Mouse (Mus musculus) neural tube, embryonic 13.5 days (tissue): Measurements from ENCODE around the gene Vsx1. TPM values are rescaled to one million over a fixed set of nuclear protein-coding genes. Genes with fewer than 3 reads are reported as not detected.
A peak's percentile ranks its signal among the peaks of the same experiment; 100 is the strongest.

Experiments
- ATAC-seq: fragments of 200-750 bp; cut with Nextera tagmentation; 2 replicates; pipeline ENCODE4 v1.8.0; 2017; ENCODE audit warnings: low read depth, mild to moderate bottlenecking, moderate TSS enrichment, moderate library complexity
- H3K27ac ChIP-seq: fragments of 300-500 bp; sonication (generic); replicated peaks from 2 replicates; pipeline ENCODE4 v1.5.1; 2015; ENCODE audit warnings: moderate library complexity, mild to moderate bottlenecking, inconsistent platforms
- H3K27me3 ChIP-seq: fragments of 300-500 bp; sonication (generic); 2 replicates; pipeline ENCODE4 v1.6.1; 2015; ENCODE audit warnings: mild to moderate bottlenecking, inconsistent platforms
- H3K36me3 ChIP-seq: fragments of 300-500 bp; sonication (generic); 2 replicates; pipeline ENCODE4 v1.6.1; 2015; ENCODE audit warnings: mild to moderate bottlenecking, inconsistent platforms
- H3K4me1 ChIP-seq: fragments of 300-500 bp; sonication (generic); replicated peaks from 2 replicates; pipeline ENCODE4 v1.6.1; 2015; ENCODE audit warnings: inconsistent platforms
- H3K4me2 ChIP-seq: fragments of 300-500 bp; sonication (generic); 2 replicates; pipeline ENCODE4 v1.6.1; 2015; ENCODE audit warnings: inconsistent platforms, mild to moderate bottlenecking, moderate library complexity
- H3K4me3 ChIP-seq: fragments of 300-500 bp; sonication (generic); 2 replicates; pipeline ENCODE4 v1.5.1; 2015; ENCODE audit warnings: mild to moderate bottlenecking, inconsistent platforms
- H3K9ac ChIP-seq: fragments of 300-500 bp; sonication (generic); 2 replicates; pipeline ENCODE4 v1.6.1; 2015; ENCODE audit warnings: moderate library complexity, mild to moderate bottlenecking, inconsistent platforms
- H3K9me3 ChIP-seq: fragments of 300-500 bp; sonication (generic); 2 replicates; pipeline ENCODE4 v1.6.1; 2016; ENCODE audit warnings: inconsistent platforms
- WGBS: fragments of 180-500 bp; shearing (Covaris S2); methylation state at CpG from one replicate; pipeline ENCODE4 v1.1.7; 2015; 5-methylcytosine and 5-hydroxymethylcytosine counted together
- polyA plus RNA-seq: library from polyadenylated mRNA; unstranded; fragments of >200 nt; fragmentation: Nextera tagmentation; extraction: Ambion mirVana; gene quantifications from 2 replicates; pipeline ENCODE4 v1.2.1, GENCODE M21; 2015

Gene Vsx1
- polyA plus RNA-seq, 1 experiment from 2014 or later = 0.13 TPM

DNA sequence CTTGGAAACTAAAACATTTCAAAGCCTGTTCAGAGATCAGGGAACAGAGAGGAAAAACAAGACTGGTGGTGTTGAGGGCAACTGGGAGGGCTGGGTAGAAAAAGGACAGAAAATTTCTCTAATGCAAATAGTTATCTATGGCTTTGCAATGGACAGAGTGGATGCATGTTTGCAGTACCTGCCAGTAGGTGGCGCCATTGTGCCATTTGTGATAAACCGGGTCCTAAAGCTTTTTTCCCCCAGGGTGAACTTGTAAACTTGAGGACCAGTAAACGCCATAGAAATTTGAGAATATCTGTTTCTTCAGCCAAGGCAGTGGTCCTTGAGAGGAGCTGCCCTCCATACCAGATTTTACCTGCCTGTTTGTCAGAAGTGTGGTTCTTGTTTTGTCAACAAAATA is 10.8 kb downstream of the Vsx1 start:
- H3K4me3 ChIP-seq = no peak overlapping the region
- H3K27ac ChIP-seq = no peak overlapping the region
- H3K4me1 ChIP-seq = no peaks in the 10 kb centered on the region
- H3K9me3 ChIP-seq = no peaks in the 10 kb centered on the region
- no peak overlapping the region for H3K4me2 ChIP-seq
- H3K27me3 ChIP-seq = peaks cover 45% of the 10 kb centered on the region
- no peaks in the 10 kb centered on the region for H3K36me3 ChIP-seq
- no peak for ATAC-seq
- WGBS = 2% methylated on average over 3 of the region's 3 CpGs
- H3K9ac ChIP-seq = no peak overlapping the region

DNA sequence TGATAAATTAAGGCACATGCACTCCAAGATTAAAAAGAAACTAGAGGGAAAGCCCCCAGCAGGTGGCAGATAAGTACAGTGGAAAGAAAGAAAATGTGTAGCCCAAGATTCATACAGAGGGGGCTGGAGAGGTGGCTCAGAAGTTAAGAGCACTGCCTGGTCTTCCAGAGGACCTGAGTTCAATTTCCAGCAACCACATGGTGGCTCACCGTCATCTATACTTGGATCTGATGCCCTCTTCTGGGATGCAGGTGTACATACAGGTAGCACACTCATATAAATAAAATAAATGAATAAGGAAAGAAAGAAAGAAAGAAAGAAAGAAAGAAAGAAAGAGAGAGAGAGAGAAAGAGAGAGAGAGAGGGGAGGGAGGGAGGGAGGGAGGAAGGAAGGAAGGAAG is 13.6 kb downstream of the Vsx1 start:
- ATAC-seq = no peak
- WGBS = 29% methylated on average over 1 of the region's 1 CpGs
- H3K9me3 ChIP-seq = no peaks in the 10 kb centered on the region

DNA sequence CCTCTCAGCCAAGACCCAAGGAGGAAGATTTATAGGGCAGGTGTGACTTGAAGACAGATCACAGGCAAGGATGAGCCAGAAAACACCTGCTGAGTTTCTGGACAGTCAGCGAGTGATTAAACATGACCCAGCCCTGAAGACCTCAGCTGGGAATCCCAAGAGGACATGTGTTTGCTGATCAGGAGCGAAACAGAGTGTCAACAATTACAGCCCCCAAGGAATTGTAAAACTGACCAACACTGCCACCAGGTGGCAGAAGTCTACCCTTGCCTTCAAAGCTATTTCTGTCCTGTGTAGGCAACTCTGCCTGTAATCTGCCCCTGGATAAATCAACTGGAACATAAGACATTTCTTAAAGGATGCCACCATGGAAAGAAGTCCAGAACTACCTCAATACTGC is 14.3 kb downstream of the Vsx1 start:
- 6% methylated on average over 2 of the region's 2 CpGs for WGBS
- Histone ChIP-seq H3K36me3 (no peaks in the 10 kb centered on the region), H3K4me3 (no peak overlapping the region), H3K27me3 (peaks cover 39% of the 10 kb centered on the region), H3K27ac (no peak overlapping the region), H3K9ac (no peak overlapping the region), H3K4me2 (no peak overlapping the region), H3K9me3 (no peaks in the 10 kb centered on the region), H3K4me1 (no peaks in the 10 kb centered on the region)
- peak; percentile 84; the same call in 1 of the 2 replicates for ATAC-seq

More for the DNA sequence above, 13.6 kb downstream of the Vsx1 start:
- no peak overlapping the region for H3K27ac ChIP-seq
- no peaks in the 10 kb centered on the region for H3K4me1 ChIP-seq
- H3K4me2 ChIP-seq = no peak overlapping the region
- peaks cover 37% of the 10 kb centered on the region for H3K27me3 ChIP-seq
- H3K9ac ChIP-seq = no peak overlapping the region
- no peaks in the 10 kb centered on the region for H3K36me3 ChIP-seq
- H3K4me3 ChIP-seq = no peak overlapping the region

DNA sequence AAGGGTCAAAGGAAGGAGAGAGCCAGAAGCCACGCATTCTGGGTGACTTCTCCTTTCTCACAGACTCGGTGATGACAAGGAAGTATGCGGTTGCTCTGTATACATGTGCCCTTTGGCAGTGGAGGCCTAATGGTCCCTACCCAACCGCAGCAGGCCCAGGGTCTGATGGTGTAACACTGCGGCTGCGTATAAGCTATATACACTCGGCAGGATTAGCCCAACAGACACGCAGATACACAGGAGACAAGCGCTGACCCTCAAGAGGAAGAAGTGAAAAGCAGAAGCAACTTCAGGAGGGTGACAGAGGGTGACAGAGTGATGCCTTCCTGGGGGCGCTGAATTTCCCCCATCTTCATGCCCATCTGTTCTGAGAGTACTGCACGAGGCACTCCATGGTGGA is 15.2 kb downstream of the Vsx1 start:
- peaks cover 36% of the 10 kb centered on the region for H3K27me3 ChIP-seq
- no peak overlapping the region for H3K4me3 ChIP-seq
- 87% methylated on average over 11 of the region's 11 CpGs for WGBS
- no peaks in the 10 kb centered on the region for H3K9me3 ChIP-seq
- H3K9ac ChIP-seq = no peak overlapping the region
- H3K4me1 ChIP-seq = no peaks in the 10 kb centered on the region
- no peak overlapping the region for H3K27ac ChIP-seq
- no peak for ATAC-seq
- no peak overlapping the region for H3K4me2 ChIP-seq
- H3K36me3 ChIP-seq = no peaks in the 10 kb centered on the region

DNA sequence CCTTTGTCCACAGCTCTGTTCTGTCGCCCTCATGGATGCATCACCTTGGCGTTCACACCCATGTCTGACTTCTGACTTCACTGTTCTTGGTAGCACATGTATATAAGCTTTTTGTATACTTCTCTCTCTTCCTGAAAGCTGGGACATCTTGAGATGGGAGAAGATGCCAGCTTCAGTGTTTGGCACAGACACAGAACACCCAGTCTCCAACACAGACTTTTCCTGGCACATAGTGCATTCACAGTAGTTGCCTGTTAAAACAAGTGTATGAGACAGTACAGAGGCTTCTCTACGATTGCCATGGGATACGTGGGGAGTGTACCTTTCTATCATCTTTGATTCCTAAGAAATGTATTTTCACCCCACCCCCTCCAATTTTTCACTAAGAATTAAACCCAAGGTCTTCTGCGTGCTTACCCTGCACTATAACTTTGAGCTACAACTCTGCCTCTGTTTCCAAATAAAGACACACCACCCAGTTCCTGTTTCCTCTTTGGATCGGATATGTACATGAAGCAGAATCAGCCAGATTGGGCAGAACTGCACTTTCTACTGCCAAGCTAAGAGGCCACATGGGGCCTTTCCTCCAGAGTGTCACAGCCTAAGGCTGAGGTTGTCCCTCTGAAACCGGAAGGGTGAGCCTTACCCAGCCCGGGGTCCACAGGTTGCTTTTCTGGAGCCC is 17.4 kb downstream of the Vsx1 start:
- Histone ChIP-seq H3K27me3 (peaks cover 30% of the 10 kb centered on the region), H3K4me2 (no peak overlapping the region), H3K4me3 (no peak overlapping the region), H3K36me3 (no peaks in the 10 kb centered on the region), H3K9me3 (no peaks in the 10 kb centered on the region), H3K27ac (no peak overlapping the region), H3K4me1 (peaks cover 18% of the 10 kb centered on the region), H3K9ac (no peak overlapping the region)
- no peak for ATAC-seq
- WGBS = 82% methylated on average over 8 of the region's 8 CpGs

DNA sequence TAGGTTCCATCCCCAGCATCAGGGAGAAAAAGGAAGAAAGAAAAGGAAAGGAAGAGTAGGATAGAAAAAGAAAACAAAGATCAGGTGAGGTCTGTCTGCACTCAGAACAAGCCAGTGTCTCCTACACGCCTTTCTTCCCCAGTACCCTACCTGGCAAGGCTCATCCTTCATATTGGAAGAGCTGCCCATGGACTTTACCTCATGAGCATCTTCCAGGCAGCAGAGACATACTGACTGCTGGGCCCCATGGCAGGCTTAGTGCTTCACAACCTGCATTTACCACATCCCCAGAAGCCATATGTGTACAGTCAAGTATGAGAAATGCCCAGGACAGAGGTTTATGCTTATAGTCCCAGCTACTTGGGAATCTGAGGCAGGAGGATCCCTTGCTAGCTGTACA is 18.2 kb downstream of the Vsx1 start:
- H3K4me2 ChIP-seq = no peak overlapping the region
- no peak for ATAC-seq
- H3K4me1 ChIP-seq = peaks cover 24% of the 10 kb centered on the region
- H3K9me3 ChIP-seq = no peaks in the 10 kb centered on the region
- no peak overlapping the region for H3K27ac ChIP-seq
- H3K9ac ChIP-seq = no peak overlapping the region
- WGBS = 82% methylated on average over 1 of the region's 1 CpGs
- no peaks in the 10 kb centered on the region for H3K36me3 ChIP-seq
- H3K27me3 ChIP-seq = peaks cover 24% of the 10 kb centered on the region
- no peak overlapping the region for H3K4me3 ChIP-seq

DNA sequence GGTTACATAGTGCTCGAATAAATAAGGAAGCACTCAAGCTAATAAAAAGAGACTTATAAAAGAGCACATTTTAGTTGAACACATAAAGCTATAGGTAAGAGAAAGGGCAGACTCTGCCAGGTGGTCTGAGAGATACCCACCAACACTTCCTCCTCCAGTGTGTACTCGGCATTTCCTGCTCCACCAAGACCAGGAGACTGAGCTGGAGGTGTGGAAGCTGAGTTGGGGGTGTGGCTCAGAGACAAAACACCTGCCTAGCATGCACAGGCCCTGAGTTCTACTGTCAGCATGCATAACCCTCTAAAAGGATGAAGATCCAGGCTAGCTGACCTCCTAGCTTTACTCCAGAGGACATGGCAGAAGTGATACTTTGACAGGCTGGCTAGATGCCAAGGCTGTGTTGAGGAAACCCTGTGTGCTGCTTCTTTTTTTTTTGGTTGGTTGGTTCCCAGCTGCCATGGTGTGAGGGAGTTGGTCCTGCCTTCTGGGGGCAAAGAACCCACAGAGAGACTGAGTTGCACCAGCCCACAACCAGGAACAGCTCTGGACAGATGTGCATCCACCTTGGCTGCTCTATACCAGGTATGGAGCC is 19.6 kb downstream of the Vsx1 start:
- Histone ChIP-seq H3K36me3 (no peaks in the 10 kb centered on the region), H3K27me3 (peaks cover 23% of the 10 kb centered on the region), H3K4me3 (no peak overlapping the region), H3K27ac (no peak overlapping the region), H3K9me3 (no peaks in the 10 kb centered on the region), H3K4me1 (peaks cover 37% of the 10 kb centered on the region), H3K4me2 (no peak overlapping the region), H3K9ac (no peak overlapping the region)
- ATAC-seq = no peak
- WGBS = 83% methylated on average over 2 of the region's 2 CpGs

DNA sequence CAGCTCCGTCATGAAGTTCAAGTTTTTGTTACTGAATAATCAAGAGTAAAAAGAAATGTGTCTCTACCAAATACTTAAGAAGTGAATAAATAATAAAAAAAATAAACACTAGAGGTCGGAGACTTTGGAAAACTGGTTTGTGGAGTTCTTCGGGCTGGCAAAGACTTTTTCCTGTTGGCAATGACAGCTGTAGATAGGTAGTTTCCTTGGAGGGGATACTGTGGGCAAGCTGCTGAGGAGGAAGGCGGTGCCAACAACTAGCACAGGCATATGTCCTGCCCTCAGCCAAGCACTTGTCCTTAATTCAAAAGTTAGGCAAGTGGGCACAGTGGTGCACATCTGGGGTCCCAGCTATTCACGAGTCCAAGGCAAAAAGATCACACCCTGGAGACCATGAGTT is 20.2 kb downstream of the Vsx1 start:
- 78% methylated on average over 5 of the region's 5 CpGs for WGBS
- Histone ChIP-seq H3K4me1 (peaks cover 40% of the 10 kb centered on the region), H3K4me3 (no peak overlapping the region), H3K9me3 (no peaks in the 10 kb centered on the region), H3K27ac (no peak overlapping the region), H3K36me3 (no peaks in the 10 kb centered on the region), H3K9ac (no peak overlapping the region), H3K27me3 (peaks cover 23% of the 10 kb centered on the region), H3K4me2 (peak overlapping the region; percentile 83; the same call in 1 of the 2 replicates)
- ATAC-seq = no peak

DNA sequence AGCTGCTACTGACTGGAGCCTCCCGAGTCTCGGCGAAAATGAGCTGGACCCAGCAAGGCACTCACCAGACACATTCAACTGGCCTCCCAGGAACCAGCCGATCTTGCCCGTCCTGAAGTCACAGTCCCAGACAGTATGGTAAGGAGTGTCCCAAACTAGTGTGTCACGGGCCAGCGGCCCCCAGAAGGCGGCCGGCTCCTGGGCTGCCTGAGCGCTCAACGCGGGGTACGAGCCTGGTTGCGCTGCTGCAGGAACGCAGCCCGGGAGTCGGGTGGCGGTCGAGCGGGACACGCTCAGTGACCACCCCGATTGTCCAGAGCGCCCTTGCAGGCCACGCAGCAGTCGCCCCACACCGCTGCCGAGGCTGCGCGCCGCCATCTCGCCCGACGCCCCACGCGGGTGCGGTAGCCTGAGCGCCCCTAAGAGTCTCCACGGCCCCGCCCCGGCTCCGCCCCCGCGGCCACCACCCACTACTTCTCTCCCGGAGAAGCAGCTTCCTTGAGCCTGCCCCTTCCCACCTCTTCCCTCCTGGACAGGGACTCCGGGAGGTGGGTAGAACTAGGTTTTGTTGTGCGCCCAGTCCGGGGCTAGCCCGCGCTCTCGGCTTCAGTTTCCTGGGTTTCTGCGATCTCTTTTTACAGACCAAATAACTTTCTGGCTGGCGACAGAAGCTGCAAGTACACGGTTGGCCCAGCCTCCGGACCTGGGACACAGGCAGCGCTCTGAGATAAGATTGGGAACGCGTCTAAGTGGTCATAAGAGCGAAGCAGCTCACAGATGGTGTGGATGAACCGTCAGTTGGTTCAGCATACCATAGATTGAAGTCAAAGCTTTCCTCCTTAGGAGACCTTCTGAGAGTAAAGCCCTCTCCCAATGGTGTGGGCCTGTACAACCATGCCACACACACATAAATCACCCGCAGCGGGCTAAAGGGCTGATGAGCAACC is 21.1 kb downstream of the Vsx1 start, which contains the start of gene Acss1:
TSS of gene Acss1 (minus strand) at position 681 of the 947 bp plus-strand sequence.
- no peaks in the 10 kb centered on the region for H3K36me3 ChIP-seq
- peaks cover 23% of the 10 kb centered on the region for H3K27me3 ChIP-seq
- 2% methylated on average over 61 of the region's 61 CpGs for WGBS
- H3K4me2 ChIP-seq = peak within 1 kb of the TSS; percentile 83
- peak within 1 kb of the TSS; percentile 79 for H3K9ac ChIP-seq
- peaks cover 48% of the 10 kb centered on the region for H3K4me1 ChIP-seq
- peak; percentile 83 for ATAC-seq
- peak within 1 kb of the TSS; percentile 73 for H3K27ac ChIP-seq
- no peaks in the 10 kb centered on the region for H3K9me3 ChIP-seq
- H3K4me3 ChIP-seq = peak within 1 kb of the TSS; percentile 60

DNA sequence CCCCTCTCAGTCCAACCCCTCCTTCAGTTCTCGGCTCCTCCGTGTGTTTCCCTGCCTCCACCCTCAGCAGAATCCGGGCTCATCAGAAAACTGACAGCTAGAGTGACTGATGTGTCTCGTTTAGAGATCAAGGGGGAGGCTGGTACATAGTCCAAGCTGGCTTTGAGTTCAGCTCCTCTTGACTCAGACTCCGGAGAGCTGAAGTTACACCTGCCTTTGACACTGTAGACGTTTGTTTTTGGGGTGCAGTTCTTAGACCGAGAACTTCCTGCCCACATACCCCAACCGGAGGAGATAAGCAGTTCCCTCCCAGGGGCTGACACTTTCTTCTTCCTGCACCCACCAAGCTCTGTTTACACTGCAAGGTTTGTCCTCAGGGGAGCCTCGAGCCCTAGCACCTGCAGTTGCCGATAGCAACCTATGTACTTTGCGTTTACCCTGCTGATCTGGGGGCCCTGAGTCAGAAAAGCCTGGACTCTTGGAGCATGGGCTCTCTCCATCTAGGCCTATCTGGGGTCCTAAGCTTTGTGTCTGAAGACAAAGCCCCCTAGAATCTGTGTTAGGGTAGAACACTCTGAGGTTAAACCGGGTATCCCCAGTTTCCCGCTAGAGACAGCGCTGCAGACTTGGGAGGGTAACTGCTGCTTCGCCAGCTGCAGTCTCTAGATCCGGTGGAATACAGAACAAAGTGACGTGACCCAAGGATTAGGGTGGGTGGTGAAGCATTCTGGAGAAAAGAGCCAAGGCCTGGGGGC is 21.9 kb downstream of the Vsx1 start:
- Histone ChIP-seq H3K4me2 (peak overlapping the region; percentile 83), H3K9ac (peak overlapping the region; percentile 79), H3K27me3 (peaks cover 22% of the 10 kb centered on the region), H3K4me1 (peaks cover 53% of the 10 kb centered on the region), H3K9me3 (no peaks in the 10 kb centered on the region), H3K4me3 (peak overlapping the region; percentile 60), H3K27ac (peak overlapping the region; percentile 73), H3K36me3 (no peaks in the 10 kb centered on the region)
- peak; percentile 60 for ATAC-seq
- 4% methylated on average over 17 of the region's 17 CpGs for whole genome bisulfite sequencing

DNA sequence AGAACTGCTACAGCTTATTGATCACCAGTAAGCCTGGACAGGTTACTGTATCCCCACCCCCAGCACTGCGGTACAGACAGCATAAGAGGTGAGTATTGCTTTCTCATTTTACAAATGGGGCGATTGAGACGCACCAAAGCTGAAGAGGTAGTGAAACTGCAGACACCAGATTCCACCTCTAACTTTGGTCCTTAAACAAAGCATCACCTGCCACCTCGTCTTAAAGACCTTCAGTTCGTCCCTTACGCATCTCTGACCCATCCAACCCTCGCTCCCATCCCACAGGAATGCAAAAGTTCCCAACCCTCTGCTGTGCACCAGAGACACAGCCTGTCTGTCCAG is 22.5 kb downstream of the Vsx1 start:
- H3K9ac ChIP-seq = peak overlapping the region; percentile 79
- peak overlapping the region; percentile 60 for H3K4me3 ChIP-seq
- H3K27ac ChIP-seq = 0 out of 2 replicates have a peak overlapping the region, but pooled peaks have one; percentile 73
- no peaks in the 10 kb centered on the region for H3K36me3 ChIP-seq
- ATAC-seq = no peak
- peaks cover 18% of the 10 kb centered on the region for H3K27me3 ChIP-seq
- H3K4me2 ChIP-seq = peak overlapping the region; percentile 83
- H3K9me3 ChIP-seq = no peaks in the 10 kb centered on the region
- peaks cover 53% of the 10 kb centered on the region for H3K4me1 ChIP-seq
- 48% methylated on average over 7 of the region's 7 CpGs for WGBS
